Mouse (Mus musculus): ENCODE results near the gene Ppil1.
"Not testable (repeated sequence)": the region's sequence is repeated elsewhere in the genome, so short reads cannot be mapped to it uniquely, and the experiment has no call there.

Ppil1 gene

DNA sequence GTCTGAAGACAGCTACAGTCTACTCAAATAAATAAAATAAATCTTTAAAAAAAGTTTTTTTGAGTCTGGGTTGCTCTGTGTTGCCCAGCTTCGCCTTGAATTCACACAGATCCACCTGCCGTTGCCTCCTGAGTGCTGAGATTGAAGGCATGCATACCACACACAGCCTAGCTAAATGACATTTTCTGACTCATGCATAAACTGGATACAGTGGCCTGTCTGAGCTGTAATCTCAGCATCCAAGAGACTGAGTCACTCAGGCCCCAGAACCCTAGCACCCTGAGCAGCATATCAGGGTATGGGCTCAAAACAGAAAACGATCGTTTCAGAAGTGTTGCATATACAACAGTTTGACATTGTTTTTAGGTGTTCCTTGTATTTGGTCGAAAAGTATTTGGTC, 17.6 kb upstream of the Ppil1 start:
- DNase-seq (ENCODE audit: low read depth) = no peak

DNA sequence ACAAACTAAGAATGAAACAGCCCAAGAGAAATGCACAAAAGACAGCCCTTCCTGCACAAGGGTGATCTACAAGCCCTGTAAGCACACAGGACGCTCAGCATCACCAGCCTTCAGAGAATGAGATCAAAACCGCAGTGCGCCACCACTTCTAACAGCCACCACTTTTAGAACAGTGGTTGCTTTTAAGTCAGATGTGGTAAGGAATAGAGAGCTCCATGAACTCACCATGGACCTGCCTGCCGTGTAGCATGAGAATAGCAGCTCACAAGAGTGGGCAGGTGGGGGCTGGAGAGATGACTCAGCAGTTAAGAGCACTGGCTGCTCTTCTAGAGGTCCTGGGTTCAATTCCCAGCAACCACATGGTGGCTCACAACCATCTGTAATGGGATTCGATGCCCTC, 16.4 kb upstream of the Ppil1 start:
- DNase-seq (ENCODE audit: low read depth) = no peak

DNA sequence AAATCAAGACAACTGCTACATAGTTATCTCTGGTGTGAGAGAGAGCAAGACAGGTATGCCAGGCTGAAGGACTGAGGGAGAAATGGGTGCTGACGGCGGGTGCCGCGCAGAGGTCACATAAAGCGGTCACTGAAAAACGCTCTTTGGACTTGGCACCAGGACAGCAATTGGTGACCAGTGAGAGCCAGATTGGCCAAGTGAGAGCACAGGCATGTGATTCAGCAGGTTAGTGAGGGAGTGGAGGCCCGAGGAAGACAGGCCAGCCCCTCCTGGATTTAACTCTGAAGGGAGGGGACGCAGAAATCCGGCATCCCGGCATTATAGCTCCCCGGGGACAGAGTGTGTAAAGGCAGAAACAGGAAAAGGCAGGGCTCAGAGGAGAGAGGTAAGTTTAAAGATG, 9.9 kb upstream of the Ppil1 start:
- DNase-seq (ENCODE audit: low read depth) = no peak

DNA sequence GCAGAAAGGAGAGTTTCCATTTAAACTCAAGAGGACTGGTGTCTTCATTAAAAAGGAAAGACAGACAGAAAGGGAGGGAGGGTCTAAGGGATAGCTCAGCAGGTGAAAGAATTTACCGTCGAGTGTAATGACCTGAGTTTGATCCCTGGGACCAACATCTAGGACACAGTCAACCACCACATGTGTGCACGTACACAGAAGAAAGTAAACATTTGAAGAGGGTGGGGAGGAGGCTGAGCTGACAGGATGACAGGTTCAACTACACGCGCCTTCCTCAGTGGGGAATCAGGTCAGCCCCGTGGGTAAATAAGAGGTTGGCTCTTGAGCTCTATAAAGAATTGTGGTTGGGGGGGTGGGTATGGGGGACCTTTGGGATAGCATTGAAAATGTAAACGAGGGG, 9.2 kb upstream of the Ppil1 start:
- DNase-seq (ENCODE audit: low read depth) = no peak

DNA sequence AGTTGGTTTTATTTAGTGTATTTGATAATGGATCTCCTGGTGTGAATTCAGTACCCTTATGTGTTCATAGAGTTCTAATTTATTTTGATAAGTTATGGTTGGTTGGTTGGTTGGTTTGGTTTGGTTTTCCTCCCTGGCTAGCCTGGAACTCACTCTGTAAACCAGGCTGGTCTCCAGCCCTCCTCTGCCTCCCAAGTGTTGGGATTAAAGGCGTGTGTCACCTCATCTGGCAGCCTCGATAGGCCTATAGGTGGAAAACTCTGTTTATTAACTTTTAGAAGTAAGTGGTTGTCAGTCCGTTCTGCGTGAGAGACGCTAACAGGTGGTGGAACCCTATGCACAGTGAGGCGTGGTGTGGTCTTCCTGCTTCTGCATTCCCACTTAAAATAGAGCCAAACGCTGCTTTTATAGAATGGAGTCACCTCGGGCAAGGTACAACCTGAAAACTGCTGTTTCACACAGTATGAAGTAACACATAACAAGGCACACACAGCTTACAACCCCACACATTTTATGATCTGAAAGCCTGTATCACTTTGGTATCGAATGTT, 6.2 kb upstream of the Ppil1 start:
- no peak for DNase-seq (ENCODE audit: low read depth)

DNA sequence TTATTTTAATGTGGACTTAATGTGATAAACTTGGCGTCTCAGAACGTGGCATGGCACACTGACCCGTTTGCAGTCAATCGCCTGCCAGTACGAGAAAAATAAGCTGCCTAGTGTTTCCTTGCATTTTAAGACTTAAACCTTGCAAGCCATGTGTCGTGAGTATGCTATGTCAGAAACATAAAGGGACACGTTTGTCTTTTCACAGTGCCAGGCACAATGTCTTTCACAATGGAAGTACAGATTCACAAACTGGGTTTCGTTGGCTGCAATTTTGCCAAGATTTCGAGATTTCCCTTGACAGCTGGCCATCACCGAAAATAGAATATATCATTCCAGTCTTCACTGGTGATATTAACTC, 5.3 kb upstream of the Ppil1 start:
- no peak for DNase-seq (ENCODE audit: low read depth)

DNA sequence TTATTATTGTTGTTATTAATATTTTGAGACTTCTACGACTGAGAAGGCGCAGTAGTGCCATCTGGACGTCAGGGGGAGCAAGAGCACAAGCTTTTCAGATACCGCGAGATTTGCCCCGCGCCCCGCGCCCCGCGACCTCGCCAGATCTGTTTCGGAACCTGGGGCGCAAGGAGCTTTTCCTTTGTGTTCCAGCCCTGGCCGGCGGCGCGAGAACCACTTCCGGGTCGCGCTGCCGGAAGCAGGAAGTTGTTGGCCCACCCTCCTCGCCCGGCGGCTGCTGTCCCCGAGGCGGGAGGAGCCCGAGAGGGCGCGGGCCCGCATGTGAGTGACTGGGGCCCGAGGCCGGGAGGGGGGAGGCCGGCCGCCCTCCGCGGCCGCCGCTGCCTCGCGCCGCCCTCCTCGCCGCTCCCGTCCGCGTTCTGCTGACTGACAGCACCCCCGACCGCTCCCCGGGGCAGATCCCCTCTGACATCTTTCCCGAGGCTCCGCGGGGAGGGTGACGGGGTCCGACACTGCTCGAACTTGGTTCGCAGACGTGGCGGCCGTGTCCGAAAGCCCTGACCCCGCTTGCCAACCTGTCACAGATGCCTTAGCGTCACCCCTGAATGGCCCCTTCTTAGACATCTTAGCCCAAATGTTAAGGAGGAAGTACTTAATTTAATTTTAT, 4.8 kb upstream of the Ppil1 start, which contains the start of gene BC004004:
TSS of gene BC004004 (plus strand) at position 107 of the 667 bp plus-strand sequence.
- peak; percentile 80 for DNase-seq (ENCODE audit: low read depth)

DNA sequence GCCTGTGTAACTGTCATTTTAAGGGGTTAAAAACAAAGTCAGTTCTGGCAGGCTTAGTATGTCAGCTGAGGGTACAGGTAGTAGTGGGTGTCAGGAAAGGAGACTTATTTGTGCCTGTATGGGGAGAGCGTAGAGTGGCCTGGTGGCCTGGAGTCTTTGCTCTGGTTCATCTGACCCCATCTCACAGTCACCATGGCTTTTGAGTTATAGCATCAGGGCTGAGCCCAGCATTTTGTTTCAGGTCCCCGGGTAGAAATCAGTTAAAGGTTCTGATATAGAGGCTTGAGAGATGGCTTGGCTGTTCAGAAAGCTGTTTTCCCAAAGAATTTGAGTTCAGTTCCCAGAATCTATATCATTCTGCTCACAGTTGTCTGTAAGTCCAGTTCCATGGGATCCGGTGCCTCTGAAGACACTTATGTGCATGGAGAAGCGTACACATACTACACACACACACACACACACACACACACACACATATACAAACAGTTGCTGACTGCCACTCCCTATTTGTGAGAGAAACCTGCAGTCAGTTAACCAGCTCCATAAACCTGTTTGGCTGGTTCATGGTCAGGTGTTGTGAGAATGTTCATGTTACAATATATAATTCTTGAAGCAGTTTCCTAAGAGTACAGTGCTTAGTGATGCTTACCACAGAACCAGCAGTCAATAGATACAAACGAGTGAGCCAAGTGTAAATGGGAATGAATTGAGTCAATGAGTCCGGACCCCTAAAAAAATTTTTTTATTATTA, 4.1 kb upstream of the Ppil1 start:
- DNase-seq (ENCODE audit: low read depth) = no peak

DNA sequence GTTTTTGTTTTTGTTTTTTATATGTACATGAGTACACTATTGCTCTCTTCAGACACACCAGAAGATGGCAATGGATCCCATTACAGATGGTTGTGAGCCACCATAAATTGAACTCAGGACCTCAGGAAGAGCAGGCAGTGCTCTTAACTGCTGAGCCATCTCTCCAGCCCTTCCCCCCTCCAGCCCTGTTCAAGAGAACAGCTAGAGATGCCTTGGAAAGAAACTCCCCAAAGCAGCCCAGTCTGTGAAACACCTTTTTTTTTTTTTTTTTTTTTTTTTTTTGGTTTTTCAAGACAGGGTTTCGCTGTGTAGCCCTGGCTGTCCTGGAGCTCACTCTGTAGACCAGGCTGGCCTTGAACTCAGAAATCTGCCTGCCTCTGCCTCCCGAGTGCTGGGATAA, 3.1 kb upstream of the Ppil1 start:
- DNase-seq (ENCODE audit: low read depth) = not testable (repeated sequence)

DNA sequence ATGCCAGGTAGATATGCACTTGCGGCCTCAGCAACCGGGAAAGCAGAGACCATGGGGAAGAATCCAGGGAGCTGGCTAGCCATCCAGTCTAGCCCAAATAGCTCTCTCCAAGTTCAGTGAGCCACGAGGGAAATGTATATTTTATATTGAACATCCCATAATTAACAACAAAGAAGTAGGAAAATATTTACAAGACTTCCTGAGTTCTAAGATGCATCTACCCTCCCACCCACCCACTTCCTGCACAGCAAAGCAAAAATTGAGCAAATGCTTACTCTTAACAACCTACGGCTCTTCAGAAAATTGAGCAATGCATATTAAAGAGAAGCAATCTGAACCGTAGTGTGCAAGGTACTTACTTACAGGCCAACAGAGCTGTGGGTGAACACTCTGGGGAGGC, 774 bp upstream of the Ppil1 start:
- DNase-seq (ENCODE audit: low read depth) = no peak

DNA sequence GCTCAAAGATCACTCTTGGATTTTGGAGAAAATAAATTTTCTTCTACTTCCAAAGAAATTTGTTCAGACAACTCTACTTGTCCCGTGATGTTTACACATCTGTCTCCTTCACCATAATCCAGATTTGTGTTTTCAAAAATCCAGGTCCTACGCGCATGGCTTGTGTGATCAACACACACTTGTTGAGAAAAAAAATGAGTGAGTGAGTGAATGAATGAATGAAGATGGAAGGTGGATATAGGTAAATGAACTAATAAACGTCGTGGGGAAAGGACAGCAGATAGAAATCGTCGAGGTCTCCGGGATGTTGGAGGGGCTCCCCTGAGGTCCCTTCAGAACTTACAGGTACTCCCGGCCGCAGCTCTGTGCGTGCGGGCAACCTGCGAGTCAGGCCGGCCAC, 569 bp downstream of the Ppil1 start:
- no peak for DNase-seq (ENCODE audit: low read depth)

DNA sequence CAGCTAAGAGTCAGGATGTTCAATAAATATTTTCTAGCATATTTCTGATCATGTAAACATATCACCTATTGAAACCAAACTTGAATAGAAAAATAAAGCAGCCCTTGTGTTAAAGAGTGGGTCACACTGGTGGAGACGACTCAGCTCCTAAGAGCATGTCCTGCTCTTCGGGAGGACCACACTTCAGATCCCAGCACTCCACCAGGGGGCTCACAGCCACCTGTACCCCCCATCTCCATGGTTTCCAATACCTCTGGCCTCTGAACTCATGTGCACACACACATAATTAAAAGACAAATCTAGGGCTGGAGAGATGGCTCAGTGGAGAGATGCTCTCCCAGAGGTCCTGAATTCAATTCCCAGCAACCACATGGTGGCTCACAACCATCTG, 1.7 kb downstream of the Ppil1 start:
- no peak for DNase-seq (ENCODE audit: low read depth)

DNA sequence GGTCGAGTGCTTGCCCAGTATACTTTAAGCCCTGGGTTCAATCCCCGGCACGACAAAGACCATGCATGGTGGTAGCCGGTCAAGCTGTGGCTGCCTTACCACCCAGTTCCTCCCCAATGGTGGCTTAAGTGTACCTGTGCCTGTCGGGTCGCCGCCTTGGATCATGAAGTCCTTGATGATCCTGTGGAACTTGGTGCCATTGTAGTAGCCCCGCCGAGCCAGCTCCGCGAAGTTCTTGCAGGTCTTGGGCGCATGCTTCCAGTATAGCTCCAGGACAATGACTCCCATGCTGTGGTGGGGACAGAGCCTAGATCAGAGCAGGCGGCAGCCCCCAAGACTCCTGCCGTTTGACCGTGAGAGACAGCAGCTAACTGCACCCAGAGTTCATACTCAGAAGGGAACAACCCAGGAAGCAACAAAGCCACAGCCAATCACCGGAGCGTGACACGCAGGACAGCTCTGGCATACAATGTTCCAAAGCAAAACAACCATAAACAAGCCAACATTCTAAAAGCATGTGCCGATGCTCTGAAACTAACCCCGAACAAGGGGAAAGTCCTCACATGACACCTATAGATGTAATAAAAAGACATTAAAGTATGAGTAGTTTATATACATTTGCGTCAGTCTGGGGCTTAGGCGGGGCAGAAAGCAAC, 2.3 kb downstream of the Ppil1 start:
- DNase-seq (ENCODE audit: low read depth) = no peak

DNA sequence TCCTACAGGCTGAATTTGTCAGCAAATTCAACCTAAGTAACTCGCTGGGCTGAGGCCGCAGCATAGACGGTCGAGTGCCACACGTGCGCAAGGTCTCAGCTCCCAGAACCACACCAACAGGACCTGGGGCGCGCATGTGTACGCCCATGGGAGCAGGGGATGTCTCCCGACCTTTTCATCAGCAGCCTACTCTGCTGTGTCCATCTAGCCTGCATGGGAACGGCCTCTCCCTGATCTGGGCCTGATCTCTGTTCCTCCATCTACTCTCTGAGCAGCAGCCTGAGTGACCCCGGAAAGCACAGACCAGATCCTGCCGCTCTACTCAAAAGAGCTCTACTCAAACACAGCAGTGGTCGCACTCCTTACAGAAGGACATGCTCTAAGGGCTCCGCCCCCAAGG, 3.5 kb downstream of the Ppil1 start:
- DNase-seq (ENCODE audit: low read depth) = no peak

DNA sequence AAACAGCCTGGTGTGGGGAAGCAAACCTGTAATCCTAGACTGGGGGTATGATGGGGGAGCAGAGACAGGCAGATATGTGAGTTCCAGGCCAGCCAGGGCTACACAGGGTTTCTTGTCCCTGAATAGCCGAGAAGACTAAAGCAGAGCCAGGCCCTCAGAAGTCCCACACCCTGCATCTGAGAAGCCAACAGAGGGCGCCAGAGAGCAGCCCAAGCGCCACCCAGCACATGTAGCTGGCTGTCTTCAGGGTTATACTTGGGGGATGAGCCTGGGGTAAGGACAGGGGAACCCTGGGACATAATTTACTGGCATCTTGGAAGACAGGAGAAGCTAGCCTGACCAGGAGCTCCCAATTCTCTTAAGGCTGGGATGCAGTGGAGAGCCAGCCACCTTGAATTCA, 4.5 kb downstream of the Ppil1 start:
- no peak for DNase-seq (ENCODE audit: low read depth)

DNA sequence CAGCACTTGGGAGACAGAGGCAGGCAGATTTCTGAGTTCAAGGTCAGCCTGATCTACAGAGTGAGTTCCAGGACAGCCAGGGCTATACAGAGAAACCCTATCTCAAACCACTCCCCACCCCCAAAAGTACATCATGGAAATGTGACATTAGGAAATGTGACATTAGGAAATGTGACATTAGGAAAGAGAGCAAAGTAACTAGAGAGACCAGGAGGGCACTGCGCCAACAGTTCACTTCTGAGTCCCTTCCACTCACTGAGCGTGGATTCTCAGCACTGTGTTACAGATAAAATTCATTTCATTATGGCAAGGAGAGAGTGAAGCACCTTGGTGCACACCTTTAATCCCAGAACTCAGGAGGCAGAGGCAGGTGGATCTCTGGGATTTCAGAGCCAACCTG, 5.1 kb downstream of the Ppil1 start:
- no peak for DNase-seq (ENCODE audit: low read depth)

DNA sequence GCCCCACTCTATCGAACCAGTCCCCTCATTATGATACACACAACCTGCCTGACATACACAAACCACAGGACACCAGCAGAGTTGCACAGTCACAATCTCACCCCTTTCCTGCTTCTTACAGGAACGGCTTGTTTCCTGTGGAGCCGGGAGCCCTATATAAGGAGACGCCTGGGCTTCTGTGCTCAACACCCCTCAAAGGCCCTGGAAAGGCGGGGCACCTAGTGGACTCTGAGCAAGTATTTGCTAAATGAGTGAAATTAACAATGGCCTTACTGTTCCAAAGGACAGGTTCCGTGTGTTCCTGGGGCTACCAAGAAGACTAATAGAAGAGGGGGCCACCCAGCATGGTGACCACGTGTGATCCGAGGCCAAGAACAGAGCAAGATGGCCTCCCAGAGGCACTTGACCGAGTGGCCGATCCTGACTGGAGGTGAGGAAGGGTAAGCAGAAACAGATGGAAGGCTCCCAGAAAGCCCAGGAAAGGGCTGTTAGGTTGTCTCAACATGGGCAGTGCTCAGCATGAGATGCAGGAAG, 5.9 kb downstream of the Ppil1 start:
- no peak for DNase-seq (ENCODE audit: low read depth)

DNA sequence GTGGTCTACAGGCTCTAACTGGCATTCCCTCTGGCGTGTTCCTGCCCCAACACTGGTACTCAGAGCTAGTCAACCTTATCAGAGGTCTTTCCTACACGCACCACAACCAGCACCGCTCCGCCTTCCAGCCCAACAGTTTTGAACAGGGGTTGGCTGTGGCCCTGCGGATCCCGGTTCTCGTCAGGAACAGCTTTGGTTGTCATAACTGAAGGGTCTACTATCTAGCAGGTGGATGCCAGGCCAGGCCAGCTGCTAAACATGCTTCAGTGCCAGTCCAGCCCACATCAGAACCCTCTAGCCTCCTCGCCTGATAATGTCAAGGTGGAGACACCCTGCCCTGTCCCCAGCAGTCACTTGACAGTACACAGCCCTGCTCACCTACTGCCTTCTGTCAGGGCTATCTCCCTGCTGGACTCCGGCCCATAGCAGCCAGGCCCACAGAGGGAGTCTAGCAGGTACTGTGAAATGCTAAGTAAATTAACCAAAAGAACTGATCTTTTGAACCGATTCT, 6.9 kb downstream of the Ppil1 start:
- DNase-seq (ENCODE audit: low read depth) = no peak

DNA sequence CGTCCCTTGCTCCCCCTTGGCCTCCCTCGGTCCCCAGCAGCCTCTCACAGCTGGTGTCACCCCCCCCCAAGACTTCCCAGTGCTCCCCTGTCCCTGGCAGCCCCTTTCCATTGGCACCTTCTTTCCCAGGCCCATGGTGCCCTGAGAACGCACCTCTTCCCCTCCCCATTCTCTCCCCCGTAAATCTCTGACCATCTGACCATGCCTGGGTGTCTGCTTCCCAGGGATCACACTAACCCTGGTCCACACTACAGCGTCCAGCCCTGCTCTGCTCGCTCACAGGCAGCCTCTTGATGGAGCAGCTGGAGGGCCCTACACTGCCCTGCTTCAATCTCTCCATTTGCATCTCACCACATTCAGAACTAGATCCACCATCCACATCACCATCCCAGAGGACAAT, 7.5 kb downstream of the Ppil1 start:
- DNase-seq (ENCODE audit: low read depth) = no peak

DNA sequence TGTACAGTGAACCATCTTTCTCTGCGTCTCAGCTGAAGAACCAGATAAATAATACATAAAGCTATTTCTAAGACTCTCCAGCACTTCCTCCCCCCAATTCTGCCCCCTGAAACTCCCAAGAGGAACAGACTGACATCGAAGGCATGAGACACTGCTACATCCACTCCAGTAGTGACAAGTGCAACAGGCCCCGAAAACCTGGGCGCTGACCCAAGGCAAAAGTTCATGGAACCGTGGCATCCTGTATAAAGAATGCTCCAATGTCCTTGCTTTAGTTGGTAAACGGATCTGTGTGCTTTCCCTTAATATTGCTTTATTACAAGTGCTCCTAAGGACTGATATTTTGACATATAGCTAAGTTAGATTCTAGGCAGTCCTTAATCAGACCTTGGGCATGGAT, 9.2 kb downstream of the Ppil1 start:
- DNase-seq (ENCODE audit: low read depth) = not testable (repeated sequence)

DNA sequence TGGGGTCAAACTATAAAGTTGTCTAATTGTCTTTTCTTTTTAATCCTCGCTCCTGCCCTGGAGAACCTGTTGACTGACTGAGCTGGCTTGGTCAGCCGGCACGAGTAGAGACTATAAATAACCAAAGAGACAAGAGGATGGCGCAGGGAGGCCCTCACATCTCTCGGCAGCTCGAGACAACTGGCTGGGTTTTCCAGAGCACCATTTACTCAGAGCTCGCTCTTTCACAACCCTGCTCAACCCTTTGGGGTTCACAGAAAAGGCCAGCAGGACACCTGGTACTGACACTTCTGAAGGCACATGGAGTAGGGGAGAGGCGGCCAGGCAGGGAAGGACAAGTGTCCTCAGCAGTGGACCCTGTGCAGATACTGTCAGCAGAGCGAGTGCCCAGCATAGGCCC, 10.3 kb downstream of the Ppil1 start:
- no peak for DNase-seq (ENCODE audit: low read depth)

DNA sequence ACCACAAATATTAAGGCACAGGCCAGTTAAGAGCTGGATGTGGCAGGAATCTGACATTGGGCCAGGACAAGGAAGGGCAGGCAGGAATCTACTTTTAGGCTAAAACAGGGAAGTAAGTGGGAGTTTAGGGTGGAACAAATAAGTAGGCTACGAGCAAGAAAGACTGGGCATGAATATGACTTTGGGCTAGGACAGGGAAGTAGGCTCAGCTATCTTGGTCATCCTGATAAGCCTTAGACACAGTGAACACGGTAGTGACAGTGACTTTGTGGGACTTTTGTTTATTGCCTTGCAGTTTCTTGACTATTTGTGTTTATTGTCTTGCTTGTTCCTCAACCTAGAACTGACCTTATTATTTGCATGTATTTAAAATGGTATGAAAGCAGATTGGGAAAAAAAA, 10.8 kb downstream of the Ppil1 start:
- no peak for DNase-seq (ENCODE audit: low read depth)

Data from fibroblast of lung, adult 2 months (primary cell).